Mouse (Mus musculus) heart, adult 2 months (tissue): Measurements from ENCODE around the gene Dnal1.

Source experiments
- CTCF ChIP-seq: fragments of 200-600 bp; IDR thresholded peaks from 2 replicates; pipeline ENCODE4 v1.8.1; 2022; ENCODE audit warnings: antibody characterized with exemption, mild to moderate bottlenecking, moderate library complexity
- EP300 ChIP-seq: fragments of 200-500 bp; IDR thresholded peaks from 2 replicates; pipeline ENCODE4 v1.6.1; 2011; ENCODE audit warnings: low read depth, low read length, control low read depth; ENCODE audit not compliant: insufficient read depth
- POLR2A ChIP-seq: fragments of 200-500 bp; IDR thresholded peaks from 2 replicates; pipeline ENCODE4 v1.6.1; 2011; ENCODE audit warnings: mild to moderate bottlenecking, low read depth, low read length, control low read depth; ENCODE audit not compliant: insufficient read depth

DNA sequence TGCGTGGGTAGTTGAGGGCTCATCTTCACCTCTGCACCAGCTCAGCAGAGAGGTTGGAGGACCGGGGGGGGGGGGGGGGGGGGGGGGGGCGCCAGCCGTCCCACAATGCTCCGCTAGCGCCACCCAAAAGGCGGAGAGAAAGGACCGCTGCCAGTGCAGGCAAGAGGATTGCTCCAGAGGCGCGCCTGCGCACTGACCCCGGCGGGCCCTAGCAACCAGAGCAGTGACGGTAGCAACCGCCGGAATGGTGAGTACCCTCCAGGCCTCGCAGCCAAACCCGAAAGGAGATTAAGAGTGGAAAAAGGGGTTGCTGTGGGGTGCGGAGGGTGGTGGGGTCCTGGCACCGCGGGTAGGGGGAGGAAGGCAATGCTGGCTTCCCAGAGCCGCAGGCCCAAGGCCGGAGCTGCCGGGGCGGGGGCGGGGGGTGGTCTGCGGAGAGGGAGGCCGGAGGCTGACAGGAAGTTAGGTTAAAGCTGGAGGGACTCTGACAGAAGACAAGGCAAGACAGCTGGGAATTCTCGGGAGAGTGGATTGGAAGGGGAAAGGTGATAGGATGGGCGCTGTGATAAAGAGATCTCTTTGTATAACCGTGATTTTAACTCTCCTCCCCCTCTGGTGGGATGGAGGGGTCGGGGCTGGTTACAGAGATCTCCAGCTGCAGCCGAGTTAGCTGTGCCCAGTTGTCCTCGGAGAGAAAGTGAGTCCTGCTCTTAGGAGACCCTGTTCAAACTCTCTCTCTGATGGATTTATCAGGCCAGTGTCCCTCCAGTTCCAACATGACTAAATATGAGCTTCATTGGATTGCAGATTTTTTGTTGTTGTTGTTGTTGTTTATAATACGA, at the start of gene Dnal1:
- TF ChIP-seq POLR2A: no peak
- 0 out of 2 replicates have a peak, but pooled peaks have one; percentile 19 for TF ChIP-seq CTCF
- no peak for TF ChIP-seq EP300
